Mouse (Mus musculus) neutrophil, adult 5-6 weeks (primary cell): ENCODE data around the gene Mbip. TPM values are rescaled to one million over a fixed set of nuclear protein-coding genes. Genes with fewer than 3 reads are reported as not detected.

Source experiments
- ATAC-seq: fragments of 151-379, 151-347 bp; 2 replicates; pipeline ENCODE4 v1.8.0; 2017; ENCODE audit warnings: mild to moderate bottlenecking, moderate TSS enrichment; ENCODE audit not compliant: insufficient number of reproducible peaks, poor library complexity, low FRiP score, severe bottlenecking; ENCODE audit errors: extremely low read depth
- total RNA-seq: library from RNA; stranded (forward); fragments of 200-1000 nt; gene quantifications from 2 replicates; pipeline ENCODE4 v1.2.3, GENCODE M21; 2017

Mbip gene
- total RNA-seq, 1 experiment from 2014 or later = 31.9 TPM

- ATAC-seq = no peak
Measured at GRCm38 (mm10) chr12:56297099-56297498, 48.6 kb downstream of the Mbip start.

- ATAC-seq = no peak
Measured at GRCm38 (mm10) chr12:56296524-56296923, 49.2 kb downstream of the Mbip start.

GRCm38 (mm10) chr12:56295160-56295559, 50.5 kb downstream of the Mbip start:
- ATAC-seq = no peak

GRCm38 (mm10) chr12:56288548-56288947, 57.1 kb downstream of the Mbip start:
- ATAC-seq = no peak

- no peak for ATAC-seq
Measured at GRCm38 (mm10) chr12:56286828-56287227, 58.9 kb downstream of the Mbip start.

- no peak for ATAC-seq
Measured at GRCm38 (mm10) chr12:56284210-56284609, 61.5 kb downstream of the Mbip start.

- no peak for ATAC-seq
Measured at GRCm38 (mm10) chr12:56281649-56282048, 64.0 kb downstream of the Mbip start.

Other genes with a start within 250 kb of the Mbip start
- not detected in 2 replicates for gene Nkx2-1, start 191.0 kb upstream of the Mbip start, total RNA-seq